Mouse (Mus musculus): Measurements from ENCODE around the gene Elmod2.
"Not testable (repeated sequence)": the region's sequence is repeated elsewhere in the genome, so short reads cannot be mapped to it uniquely, and the experiment has no call there.

The Elmod2 gene

GRCm38 (mm10) chr8:83331899-83332697 is at the start of gene Elmod2:
Gene Elmod2, minus strand, starts transcription at chr8:83332486.
- peak; percentile 92 for DNase-seq (ENCODE audit: extremely low spot score, low spot score)

GRCm38 (mm10) chr8:83381016-83381415 is 48.7 kb upstream of the Elmod2 start:
- DNase-seq (ENCODE audit: extremely low spot score, low spot score) = no peak

GRCm38 (mm10) chr8:83380141-83380540 is 47.9 kb upstream of the Elmod2 start:
- DNase-seq (ENCODE audit: extremely low spot score, low spot score) = no peak

- DNase-seq (ENCODE audit: extremely low spot score, low spot score) = no peak
These were observed 44.9 kb upstream of the Elmod2 start for GRCm38 (mm10) chr8:83377231-83377630.

- no peak for DNase-seq (ENCODE audit: extremely low spot score, low spot score)
These were observed 31.0 kb upstream of the Elmod2 start for GRCm38 (mm10) chr8:83363156-83363769.

- DNase-seq (ENCODE audit: extremely low spot score, low spot score) = no peak
These were observed 19.0 kb upstream of the Elmod2 start for GRCm38 (mm10) chr8:83351315-83351714.

- DNase-seq (ENCODE audit: extremely low spot score, low spot score) = no peak
These were observed 16.0 kb upstream of the Elmod2 start, which contains the start of gene Mgat4d for GRCm38 (mm10) chr8:83348263-83348662. Gene Mgat4d, plus strand, starts transcription at chr8:83348471.

GRCm38 (mm10) chr8:83342693-83343092 is 10.4 kb upstream of the Elmod2 start:
- DNase-seq (ENCODE audit: extremely low spot score, low spot score) = no peak

- no peak for DNase-seq (ENCODE audit: extremely low spot score, low spot score)
These were observed 9.8 kb upstream of the Elmod2 start for GRCm38 (mm10) chr8:83342076-83342475.

- no peak for DNase-seq (ENCODE audit: extremely low spot score, low spot score)
These were observed 578 bp upstream of the Elmod2 start for GRCm38 (mm10) chr8:83332864-83333263.

- DNase-seq (ENCODE audit: extremely low spot score, low spot score) = no peak
These were observed 753 bp downstream of the Elmod2 start for GRCm38 (mm10) chr8:83331567-83331898.

- no peak for DNase-seq (ENCODE audit: extremely low spot score, low spot score)
These were observed 4.4 kb downstream of the Elmod2 start for GRCm38 (mm10) chr8:83327889-83328288.

GRCm38 (mm10) chr8:83323056-83323455 is 9.2 kb downstream of the Elmod2 start:
- DNase-seq (ENCODE audit: extremely low spot score, low spot score) = no peak

GRCm38 (mm10) chr8:83322374-83322773 is 9.9 kb downstream of the Elmod2 start:
- DNase-seq (ENCODE audit: extremely low spot score, low spot score) = no peak

GRCm38 (mm10) chr8:83320543-83320942 is 11.7 kb downstream of the Elmod2 start:
- no peak for DNase-seq (ENCODE audit: extremely low spot score, low spot score)

- DNase-seq (ENCODE audit: extremely low spot score, low spot score) = no peak
These were observed 16.6 kb downstream of the Elmod2 start for GRCm38 (mm10) chr8:83315691-83316090.

GRCm38 (mm10) chr8:83315084-83315483 is 17.2 kb downstream of the Elmod2 start:
- not testable (repeated sequence) for DNase-seq (ENCODE audit: extremely low spot score, low spot score)

- no peak for DNase-seq (ENCODE audit: extremely low spot score, low spot score)
These were observed 22.4 kb downstream of the Elmod2 start for GRCm38 (mm10) chr8:83309836-83310235.

- no peak for DNase-seq (ENCODE audit: extremely low spot score, low spot score)
These were observed 27.3 kb downstream of the Elmod2 start for GRCm38 (mm10) chr8:83304946-83305345.

GRCm38 (mm10) chr8:83300135-83300534 is 32.2 kb downstream of the Elmod2 start:
- no peak for DNase-seq (ENCODE audit: extremely low spot score, low spot score)

- no peak for DNase-seq (ENCODE audit: extremely low spot score, low spot score)
These were observed 34.9 kb downstream of the Elmod2 start for GRCm38 (mm10) chr8:83297375-83297774.

GRCm38 (mm10) chr8:83290176-83290575 is 42.1 kb downstream of the Elmod2 start, which contains the start of gene Ucp1:
Gene Ucp1, plus strand, starts transcription at chr8:83290352.
- peak; percentile 24 for DNase-seq (ENCODE audit: extremely low spot score, low spot score)

- no peak for DNase-seq (ENCODE audit: extremely low spot score, low spot score)
These were observed 46.9 kb downstream of the Elmod2 start for GRCm38 (mm10) chr8:83285391-83285790.
